Mouse (Mus musculus) myocyte (in vitro differentiated cells): ENCODE results near the gene Ptprz1.

Experiments
- E2F4 ChIP-seq: IDR thresholded peaks from one replicate; pipeline ENCODE4 v1.6.1; 2011; ENCODE audit warnings: mild to moderate bottlenecking, control low read depth, moderate library complexity; ENCODE audit not compliant: insufficient read depth
- MAX ChIP-seq: IDR thresholded peaks from one replicate; pipeline ENCODE4 v1.6.1; 2011; ENCODE audit warnings: low read depth, mild to moderate bottlenecking, control low read depth
- POLR2A ChIP-seq: IDR thresholded peaks from one replicate; pipeline ENCODE4 v1.6.1; 2011; ENCODE audit warnings: low read depth, mild to moderate bottlenecking, control low read depth, moderate library complexity; ENCODE audit not compliant: insufficient read length
- REST ChIP-seq: IDR thresholded peaks from one replicate; pipeline ENCODE4 v1.6.1; 2011; ENCODE audit warnings: mild to moderate bottlenecking, control low read depth, moderate library complexity; ENCODE audit not compliant: insufficient read depth, insufficient read length

DNA sequence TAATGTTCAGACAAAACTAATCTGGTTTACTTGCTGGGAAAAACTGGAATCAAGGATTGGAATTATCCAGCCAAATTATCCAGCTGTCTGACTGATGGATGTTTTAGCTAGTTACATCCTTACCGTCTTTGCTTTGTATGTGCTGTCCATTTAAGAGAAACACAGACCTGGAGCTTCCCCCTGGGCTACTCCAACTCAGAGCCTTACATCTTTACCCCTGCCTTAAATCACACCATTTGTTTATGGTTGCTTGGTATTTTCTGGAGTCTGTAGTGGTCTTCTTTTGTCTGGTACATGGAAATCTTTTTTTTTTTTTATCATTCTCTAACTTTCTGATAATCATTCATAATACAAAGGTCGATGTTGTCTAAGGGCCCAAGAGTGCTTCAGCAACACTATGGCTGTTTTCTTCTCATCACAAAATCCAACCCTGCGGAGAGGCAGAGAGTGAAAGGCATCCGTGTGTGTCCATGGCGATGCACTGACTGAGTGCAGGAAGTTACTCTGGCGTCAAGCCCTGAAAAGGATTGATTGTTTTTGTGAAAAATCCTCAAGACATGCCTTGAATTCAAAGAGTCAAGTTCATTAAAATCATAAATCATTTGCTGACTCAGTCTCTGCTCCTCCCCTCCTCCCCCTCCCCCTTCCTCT, 34.1 kb downstream of the Ptprz1 start:
- TF ChIP-seq POLR2A (no peak), REST (no peak), E2F4 (no peak), MAX (no peak)
